Mouse (Mus musculus): ENCODE measurements around the gene Stk38l.

GRCm38 (mm10) chr6:146748271-146748670, 23.5 kb downstream of the Stk38l start:
- TF ChIP-seq CTCF (IDR thresholded peaks at IDR 0.05) (no peak), POLR2A (IDR thresholded peaks at IDR 0.05; ENCODE audit: insufficient read depth, low read depth, low read length) (no peak), EP300 (IDR thresholded peaks at IDR 0.05; ENCODE audit: insufficient read depth, low read depth, low read length) (no peak)

All from heart, adult 2 months (tissue).